Mouse (Mus musculus) megakaryocyte, embryonic 14.5 days (primary cell): ENCODE measurements around the gene BC029722.

Source experiments
- FLI1 ChIP-seq: IDR thresholded peaks from 2 replicates; pipeline ENCODE4 v1.6.1; 2012; ENCODE audit warnings: low read length, inconsistent platforms, mixed read lengths
- GATA1 ChIP-seq: IDR thresholded peaks from 3 replicates; pipeline ENCODE4 v1.6.1; 2012; ENCODE audit warnings: mixed read lengths, low read length, inconsistent platforms, borderline replicate concordance

DNA sequence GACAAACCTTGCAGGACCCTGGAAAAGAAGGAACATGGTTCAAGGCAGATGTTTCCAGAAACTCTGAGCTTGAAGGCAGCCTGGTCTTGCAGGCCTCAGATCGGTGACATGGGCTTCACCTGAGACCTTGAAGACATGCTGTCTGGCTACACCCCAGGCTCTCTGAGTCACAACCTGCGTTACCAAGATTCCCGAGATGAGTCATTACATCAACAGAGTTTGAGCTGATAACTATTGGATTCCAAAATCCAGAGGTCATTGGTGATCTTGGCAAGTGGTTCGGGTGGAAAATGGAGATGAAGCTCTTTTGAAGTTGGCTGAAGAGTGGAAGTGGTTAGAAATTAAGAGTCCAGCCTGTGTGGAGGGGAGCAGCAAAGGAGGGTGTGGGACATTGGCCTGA lies 9.6 kb downstream of the BC029722 start:
- TF ChIP-seq GATA1: no peak
- TF ChIP-seq FLI1: no peak
